Mouse (Mus musculus) midbrain, embryonic 13.5 days (tissue): ENCODE data around the gene Rrbp1. TPM values are rescaled to one million over a fixed set of nuclear protein-coding genes. Genes with fewer than 3 reads are reported as not detected.
A peak's percentile ranks its signal among the peaks of the same experiment; 100 is the strongest.

ENCODE experiments used
- ATAC-seq: fragments of 200-750 bp; cut with Nextera tagmentation; 2 replicates; pipeline ENCODE4 v1.8.0; 2017; ENCODE audit warnings: mild to moderate bottlenecking, moderate TSS enrichment, moderate library complexity
- H3K27ac ChIP-seq: fragments of 300-500 bp; sonication (generic); 2 replicates; pipeline ENCODE4 v1.5.1; 2015; ENCODE audit warnings: inconsistent platforms, mild to moderate bottlenecking, moderate library complexity
- H3K27me3 ChIP-seq: fragments of 300-500 bp; sonication (generic); 2 replicates; pipeline ENCODE4 v1.6.1; 2015; ENCODE audit warnings: mild to moderate bottlenecking, inconsistent platforms
- H3K36me3 ChIP-seq: fragments of 300-500 bp; sonication (generic); 2 replicates; pipeline ENCODE4 v1.6.1; 2015; ENCODE audit warnings: mild to moderate bottlenecking, inconsistent platforms
- H3K4me1 ChIP-seq: fragments of 300-500 bp; sonication (generic); replicated peaks from 2 replicates; pipeline ENCODE4 v1.6.1; 2015; ENCODE audit warnings: inconsistent platforms
- H3K4me2 ChIP-seq: fragments of 300-500 bp; sonication (generic); replicated peaks from 2 replicates; pipeline ENCODE4 v1.6.1; 2015; ENCODE audit warnings: moderate library complexity, mild to moderate bottlenecking, inconsistent platforms
- H3K4me3 ChIP-seq: fragments of 300-500 bp; sonication (generic); replicated peaks from 2 replicates; pipeline ENCODE4 v1.5.1; 2015; ENCODE audit warnings: mild to moderate bottlenecking, inconsistent platforms
- H3K9ac ChIP-seq: fragments of 300-500 bp; sonication (generic); replicated peaks from 2 replicates; pipeline ENCODE4 v1.6.1; 2015; ENCODE audit warnings: mild to moderate bottlenecking, inconsistent platforms
- H3K9me3 ChIP-seq: fragments of 300-500 bp; sonication (generic); 2 replicates; pipeline ENCODE4 v1.6.1; 2016; ENCODE audit warnings: mild to moderate bottlenecking, inconsistent platforms
- WGBS: fragments of 180-500 bp; shearing (Covaris S2); methylation state at CpG from one replicate; pipeline ENCODE4 v1.1.7; 2015; 5-methylcytosine and 5-hydroxymethylcytosine counted together
- polyA plus RNA-seq: library from polyadenylated mRNA; unstranded; fragments of >200 nt; fragmentation: Nextera tagmentation; extraction: Ambion mirVana; gene quantifications from 2 replicates; pipeline ENCODE4 v1.2.1, GENCODE M21; 2015

The Rrbp1 gene
- polyA plus RNA-seq, 1 experiment from 2014 or later = 33.5 TPM

DNA sequence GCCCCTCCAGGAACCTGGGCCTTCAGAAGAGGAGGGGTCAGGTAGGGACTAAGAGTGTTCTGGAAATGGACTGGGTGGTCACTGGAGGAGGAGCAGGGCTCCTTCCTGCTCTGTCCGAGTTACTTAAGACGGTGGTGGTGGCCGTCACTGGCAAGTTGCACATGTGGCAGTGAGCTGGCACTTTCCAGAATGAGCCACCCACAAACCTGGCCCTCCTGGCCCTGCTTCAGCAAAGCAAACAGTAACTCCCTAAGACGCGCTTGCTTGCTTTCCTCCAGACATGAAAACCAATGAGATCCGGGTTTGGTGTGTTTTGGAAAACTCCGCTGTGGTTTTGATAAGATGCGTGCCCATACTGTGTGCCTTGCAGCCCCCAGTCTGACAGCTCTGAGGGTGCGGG, 14.3 kb upstream of the Rrbp1 start:
- Histone ChIP-seq H3K4me3 (no peak overlapping the region), H3K4me1 (no peaks in the 10 kb centered on the region), H3K9ac (no peak overlapping the region), H3K27me3 (no peaks in the 10 kb centered on the region), H3K9me3 (no peaks in the 10 kb centered on the region), H3K4me2 (no peak overlapping the region), H3K27ac (no peak overlapping the region), H3K36me3 (no peaks in the 10 kb centered on the region)
- no peak for ATAC-seq
- 91% methylated on average over 9 of the region's 9 CpGs for WGBS

DNA sequence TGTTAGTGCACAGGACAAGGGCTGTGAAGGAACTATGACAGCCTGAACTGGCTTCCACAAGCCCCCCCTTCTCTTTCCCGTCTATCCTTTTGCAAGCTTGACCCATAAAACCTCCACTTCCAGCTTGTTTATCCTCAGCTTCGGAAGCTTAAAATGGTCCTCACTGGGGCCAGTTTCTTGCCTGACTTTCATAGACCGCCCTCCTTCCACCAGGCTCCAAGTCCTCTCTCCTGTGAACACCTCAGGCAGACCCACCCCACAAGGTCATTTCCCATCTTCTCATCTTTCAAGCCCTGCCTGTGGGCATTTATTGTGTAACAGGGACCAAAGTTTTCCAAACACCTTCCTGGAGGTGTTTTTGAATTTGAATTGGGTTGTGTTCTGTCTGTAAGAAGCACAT, 11.4 kb upstream of the Rrbp1 start:
- no peaks in the 10 kb centered on the region for H3K27me3 ChIP-seq
- no peak overlapping the region for H3K4me2 ChIP-seq
- H3K9ac ChIP-seq = no peak overlapping the region
- ATAC-seq = no peak
- 82% methylated on average over 3 of the region's 3 CpGs for WGBS
- no peaks in the 10 kb centered on the region for H3K4me1 ChIP-seq
- no peak overlapping the region for H3K4me3 ChIP-seq
- H3K9me3 ChIP-seq = no peaks in the 10 kb centered on the region
- no peaks in the 10 kb centered on the region for H3K36me3 ChIP-seq
- H3K27ac ChIP-seq = no peak overlapping the region

DNA sequence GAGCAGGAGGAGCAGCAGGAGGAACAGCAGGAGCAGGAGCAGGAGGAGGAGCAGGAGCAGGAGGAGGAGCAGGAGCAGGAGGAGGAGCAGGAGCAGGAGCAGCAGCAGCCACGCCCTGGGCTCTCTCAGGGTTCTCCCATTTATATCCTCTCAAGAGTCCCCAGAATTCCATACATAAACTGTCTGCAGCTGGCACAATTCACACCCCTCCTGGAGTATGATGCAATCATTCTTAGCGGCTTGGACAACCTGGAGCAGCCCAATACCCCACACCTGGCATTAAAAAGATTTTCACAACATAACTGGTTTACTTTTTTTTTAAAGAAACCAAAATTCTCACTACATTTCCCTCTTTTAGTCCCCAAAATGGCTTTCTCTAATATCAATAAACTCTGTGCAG, 8.9 kb upstream of the Rrbp1 start:
- Histone ChIP-seq H3K9me3 (no peaks in the 10 kb centered on the region), H3K36me3 (no peaks in the 10 kb centered on the region), H3K27me3 (no peaks in the 10 kb centered on the region), H3K4me1 (no peaks in the 10 kb centered on the region), H3K4me3 (no peak overlapping the region), H3K9ac (no peak overlapping the region), H3K27ac (no peak overlapping the region), H3K4me2 (no peak overlapping the region)
- no peak for ATAC-seq
- 77% methylated on average over 2 of the region's 2 CpGs for WGBS

GRCm38 (mm10) chr2:144015861-144016260, 4.8 kb upstream of the Rrbp1 start:
- Histone ChIP-seq H3K9me3 (no peaks in the 10 kb centered on the region), H3K9ac (no peak overlapping the region), H3K36me3 (no peaks in the 10 kb centered on the region), H3K27ac (no peak overlapping the region), H3K4me2 (no peak overlapping the region), H3K27me3 (no peaks in the 10 kb centered on the region), H3K4me3 (no peak overlapping the region), H3K4me1 (0 out of 2 replicates have a peak, but pooled peaks cover 6% of the 10 kb centered on the region)
- ATAC-seq = no peak
- 89% methylated on average over 9 of the region's 9 CpGs for WGBS

DNA sequence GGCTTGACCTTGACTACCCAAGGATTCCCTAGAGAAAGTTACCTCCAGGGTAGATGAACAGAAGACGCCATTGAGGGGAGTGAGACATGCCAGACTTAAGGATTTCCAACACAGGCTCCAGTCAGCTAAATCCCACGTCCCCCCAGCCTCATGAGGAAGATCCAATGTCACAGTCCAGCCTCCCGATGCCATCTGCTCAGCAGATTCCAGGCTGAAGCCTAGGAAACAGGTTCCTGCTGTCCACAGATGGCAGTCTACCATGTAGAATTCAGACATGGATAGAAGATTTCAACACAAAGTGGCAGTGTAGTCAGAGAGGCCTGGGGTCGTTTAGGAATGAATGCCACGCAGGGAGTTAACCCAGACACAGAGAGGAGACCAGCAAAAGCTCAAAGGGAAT, 3.4 kb upstream of the Rrbp1 start:
- ATAC-seq = no peak
- Histone ChIP-seq H3K27me3 (no peaks in the 10 kb centered on the region), H3K9me3 (no peaks in the 10 kb centered on the region), H3K36me3 (no peaks in the 10 kb centered on the region), H3K4me3 (no peak overlapping the region), H3K4me1 (peaks cover 16% of the 10 kb centered on the region), H3K9ac (no peak overlapping the region), H3K27ac (no peak overlapping the region), H3K4me2 (no peak overlapping the region)
- WGBS = 26% methylated on average over 5 of the region's 5 CpGs

DNA sequence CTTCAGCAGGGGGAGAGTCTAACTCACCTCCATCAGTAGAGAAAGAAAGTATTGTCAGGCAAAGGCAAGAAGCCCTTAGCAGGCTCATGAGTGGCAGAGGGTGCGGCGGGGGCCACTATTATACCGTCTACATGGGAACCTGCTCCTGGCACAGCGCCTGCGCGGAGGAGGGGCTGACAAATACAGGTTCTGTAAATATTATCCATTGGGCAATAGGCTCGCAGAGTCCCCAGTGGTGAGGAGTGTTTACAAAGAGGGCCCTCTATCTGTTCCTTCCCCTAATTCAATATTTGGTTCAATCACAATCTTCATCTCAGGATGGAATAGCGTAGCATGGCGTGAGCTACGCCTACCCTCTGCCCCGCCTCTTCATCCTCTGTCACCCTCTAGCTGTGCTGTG, 3.0 kb upstream of the Rrbp1 start:
- Histone ChIP-seq H3K4me2 (no peak overlapping the region), H3K9ac (no peak overlapping the region), H3K9me3 (no peaks in the 10 kb centered on the region), H3K4me1 (peaks cover 18% of the 10 kb centered on the region), H3K36me3 (no peaks in the 10 kb centered on the region), H3K4me3 (no peak overlapping the region), H3K27me3 (no peaks in the 10 kb centered on the region), H3K27ac (no peak overlapping the region)
- no peak for ATAC-seq
- 78% methylated on average over 11 of the region's 11 CpGs for WGBS

GRCm38 (mm10) chr2:144010282-144011044, 600 bp downstream of the Rrbp1 start:
- Histone ChIP-seq H3K36me3 (no peaks in the 10 kb centered on the region), H3K4me3 (peak overlapping the region; percentile 87), H3K27ac (peak overlapping the region; percentile 85), H3K27me3 (no peaks in the 10 kb centered on the region), H3K4me1 (peaks cover 18% of the 10 kb centered on the region), H3K9ac (peak overlapping the region; percentile 82), H3K9me3 (no peaks in the 10 kb centered on the region), H3K4me2 (peak overlapping the region; percentile 66)
- ATAC-seq = peak; percentile 41
- WGBS = under 1% methylated on average over 83 of the region's 107 CpGs

GRCm38 (mm10) chr2:144009551-144010281, 1.3 kb downstream of the Rrbp1 start:
- 6% methylated on average over 30 of the region's 30 CpGs for WGBS
- no peaks in the 10 kb centered on the region for H3K27me3 ChIP-seq
- peak overlapping the region; percentile 66 for H3K4me2 ChIP-seq
- no peak; the same call in none of the 2 replicates for ATAC-seq
- H3K4me3 ChIP-seq = peak overlapping the region; percentile 87
- H3K4me1 ChIP-seq = peaks cover 18% of the 10 kb centered on the region
- H3K36me3 ChIP-seq = no peaks in the 10 kb centered on the region
- H3K27ac ChIP-seq = no peak overlapping the region
- H3K9me3 ChIP-seq = no peaks in the 10 kb centered on the region
- H3K9ac ChIP-seq = peak overlapping the region; percentile 82

DNA sequence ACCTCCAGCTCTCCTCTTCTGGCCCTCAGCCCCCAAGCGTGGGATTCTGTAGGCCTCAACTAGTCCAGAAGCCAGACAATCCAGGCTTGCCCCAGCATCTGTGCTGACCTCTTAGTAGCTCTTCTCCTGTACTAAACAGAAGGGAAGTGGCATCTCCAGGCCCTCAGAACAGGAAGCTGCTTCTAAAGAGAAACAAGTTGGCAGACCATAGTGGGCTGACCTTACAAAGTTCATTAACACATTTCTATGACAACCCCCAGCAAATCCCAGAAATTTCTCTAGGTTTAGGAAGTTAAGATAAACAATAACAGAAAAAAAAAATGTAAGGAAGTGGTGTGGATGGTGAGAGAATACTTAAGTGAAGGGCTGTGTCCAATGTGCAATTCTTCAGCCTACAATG, 2.0 kb downstream of the Rrbp1 start:
- 71% methylated on average over 1 of the region's 1 CpGs for WGBS
- no peak overlapping the region for H3K27ac ChIP-seq
- no peak overlapping the region for H3K9ac ChIP-seq
- ATAC-seq = no peak
- no peaks in the 10 kb centered on the region for H3K36me3 ChIP-seq
- no peaks in the 10 kb centered on the region for H3K27me3 ChIP-seq
- H3K9me3 ChIP-seq = no peaks in the 10 kb centered on the region
- H3K4me1 ChIP-seq = peaks cover 15% of the 10 kb centered on the region
- H3K4me3 ChIP-seq = 0 out of 2 replicates have a peak overlapping the region, but pooled peaks have one; percentile 87
- peak overlapping the region; percentile 66; the same call in 1 of the 2 replicates for H3K4me2 ChIP-seq

DNA sequence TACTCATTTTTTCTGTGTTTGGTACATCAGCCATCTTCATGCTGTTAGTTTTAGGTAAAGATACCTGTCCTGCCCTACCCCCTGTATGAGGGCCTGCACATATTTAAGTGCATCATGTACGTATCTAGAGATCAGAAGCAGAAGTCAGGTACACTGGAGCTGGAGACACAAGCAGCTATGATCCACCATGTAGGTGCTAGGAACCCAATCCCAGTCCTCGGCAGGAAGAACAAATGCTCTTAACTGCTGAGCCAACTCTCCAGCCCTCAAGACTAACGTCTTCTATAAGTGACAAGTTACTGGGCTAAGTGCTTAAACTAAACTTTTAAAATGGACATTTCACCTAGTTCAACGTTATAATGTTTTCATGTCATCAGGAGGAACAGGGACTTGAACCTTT, 3.9 kb downstream of the Rrbp1 start:
- ATAC-seq = no peak
- no peaks in the 10 kb centered on the region for H3K27me3 ChIP-seq
- H3K9ac ChIP-seq = no peak overlapping the region
- H3K27ac ChIP-seq = no peak overlapping the region
- no peaks in the 10 kb centered on the region for H3K36me3 ChIP-seq
- no peak overlapping the region for H3K4me3 ChIP-seq
- H3K4me1 ChIP-seq = peaks cover 15% of the 10 kb centered on the region
- no peak overlapping the region for H3K4me2 ChIP-seq
- WGBS = 91% methylated on average over 4 of the region's 4 CpGs
- no peaks in the 10 kb centered on the region for H3K9me3 ChIP-seq

DNA sequence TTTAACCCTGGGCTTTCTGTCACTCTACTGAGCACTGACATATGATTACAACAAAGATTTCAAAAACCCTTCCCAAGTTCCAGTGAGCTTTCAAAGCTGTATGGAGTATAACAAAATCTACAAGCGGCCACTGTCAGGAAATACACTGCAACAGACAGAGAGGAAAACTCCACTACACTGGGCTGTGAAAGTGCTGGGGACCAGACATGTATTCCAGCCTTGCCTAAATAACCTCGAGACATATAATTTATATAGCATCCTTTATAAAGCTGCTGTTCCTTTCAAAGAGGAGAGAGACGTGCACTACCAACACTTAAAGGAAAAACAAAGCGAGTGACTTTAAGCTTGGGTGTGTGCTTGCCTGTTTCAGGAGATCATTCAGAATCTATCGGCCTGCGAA, 4.4 kb downstream of the Rrbp1 start:
- H3K4me3 ChIP-seq = no peak overlapping the region
- no peak overlapping the region for H3K4me2 ChIP-seq
- peaks cover 15% of the 10 kb centered on the region for H3K4me1 ChIP-seq
- H3K27me3 ChIP-seq = no peaks in the 10 kb centered on the region
- no peak for ATAC-seq
- no peaks in the 10 kb centered on the region for H3K9me3 ChIP-seq
- 88% methylated on average over 6 of the region's 6 CpGs for WGBS
- no peak overlapping the region for H3K27ac ChIP-seq
- no peaks in the 10 kb centered on the region for H3K36me3 ChIP-seq
- no peak overlapping the region for H3K9ac ChIP-seq

- no peak overlapping the region for H3K4me3 ChIP-seq
- H3K36me3 ChIP-seq = no peaks in the 10 kb centered on the region
- H3K9ac ChIP-seq = no peak overlapping the region
- no peaks in the 10 kb centered on the region for H3K27me3 ChIP-seq
- WGBS = 84% methylated on average over 6 of the region's 6 CpGs
- no peak for ATAC-seq
- H3K27ac ChIP-seq = no peak overlapping the region
- H3K9me3 ChIP-seq = no peaks in the 10 kb centered on the region
- peaks cover 14% of the 10 kb centered on the region for H3K4me1 ChIP-seq
- H3K4me2 ChIP-seq = no peak overlapping the region
Observed at GRCm38 (mm10) chr2:144005166-144005955, 5.7 kb downstream of the Rrbp1 start.
